Mouse (Mus musculus) thymus, adult 2 months (tissue): ENCODE measurements at regions not wholly inside any gene's neighbourhood (a gene's known extent, or its start where the extent isn't known, plus 50 kb on each side); places are given as distances from the start of the nearest gene placed in this dataset.

ENCODE experiments used
- CTCF ChIP-seq: fragments of 200-500 bp; IDR thresholded peaks from 2 replicates; pipeline ENCODE4 v1.5.1; 2012; ENCODE audit warnings: mild to moderate bottlenecking, control low read depth, low read length, moderate library complexity, borderline replicate concordance; ENCODE audit not compliant: control insufficient read depth, poor library complexity, insufficient read depth; ENCODE audit errors: extremely low read depth
- POLR2A ChIP-seq: fragments of 200-500 bp; IDR thresholded peaks from 2 replicates; pipeline ENCODE4 v1.6.1; 2012; ENCODE audit warnings: mild to moderate bottlenecking, low read length, control low read depth, moderate library complexity; ENCODE audit not compliant: control insufficient read depth, poor library complexity, insufficient read depth; ENCODE audit errors: extremely low read depth

GRCm38 (mm10) chr7:130018891-130019290 is 427.2 kb downstream of the Wdr11 start:
- no peak for TF ChIP-seq POLR2A
- no peak for TF ChIP-seq CTCF
